Mouse (Mus musculus) embryo, embryonic 10 days (tissue): ENCODE measurements around the gene N4bp1.
A peak's percentile ranks its signal among the peaks of the same experiment; 100 is the strongest.

Source experiments
- DNase-seq: peaks from one replicate; pipeline ENCODE4 v3.0.0-alpha.2; 2015; ENCODE audit warnings: low spot score

Gene N4bp1

DNA sequence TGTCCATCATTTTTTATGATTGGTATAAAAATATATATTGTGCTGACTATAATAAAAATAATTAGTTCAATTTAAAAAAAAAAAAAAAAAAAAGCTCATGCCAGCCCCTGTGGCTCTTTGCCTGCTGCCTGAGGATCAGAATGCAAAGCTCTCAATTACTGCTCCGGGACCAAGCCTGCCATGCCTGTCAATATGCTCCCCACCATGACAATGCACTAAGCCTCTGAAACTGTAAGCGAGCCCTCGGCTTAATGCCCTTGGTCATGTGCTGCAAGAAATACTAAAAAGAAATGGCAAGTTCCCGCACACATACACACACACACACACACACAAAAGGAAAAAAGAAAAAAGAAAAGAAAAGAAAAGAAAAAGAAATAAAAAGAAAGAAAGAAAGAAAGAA, 60.3 kb downstream of the N4bp1 start:
- no peak for DNase-seq

GRCm38 (mm10) chr8:86820756-86821201, 64.3 kb downstream of the N4bp1 start:
- DNase-seq: peak; percentile 82

- DNase-seq: no peak
Measured at GRCm38 (mm10) chr8:86820186-86820755, 64.8 kb downstream of the N4bp1 start.

DNA sequence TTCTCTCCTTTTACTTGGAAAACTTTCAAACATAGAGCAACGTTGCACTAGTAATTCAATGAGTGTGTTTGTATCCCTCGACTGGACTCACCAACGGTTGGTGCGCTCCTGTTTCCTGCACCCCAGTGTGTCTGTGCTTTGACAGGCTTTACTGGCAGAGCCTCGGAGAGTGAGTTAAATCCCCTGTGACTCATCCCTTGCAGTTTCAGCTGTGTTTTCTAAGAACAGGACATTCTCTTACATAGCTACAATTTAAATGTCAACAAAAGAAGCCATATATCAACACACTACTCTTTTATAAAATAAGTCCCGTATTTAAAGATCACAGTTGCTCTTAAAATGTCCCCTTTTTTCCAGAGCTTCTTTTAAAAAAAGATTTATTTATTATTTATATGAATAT, 65.6 kb downstream of the N4bp1 start:
- no peak for DNase-seq

- no peak for DNase-seq
Measured at GRCm38 (mm10) chr8:86808990-86809960, 75.8 kb downstream of the N4bp1 start.

GRCm38 (mm10) chr8:86808239-86808638, 76.8 kb downstream of the N4bp1 start:
- DNase-seq: no peak

- no peak for DNase-seq
Measured at GRCm38 (mm10) chr8:86801988-86802387, 83.1 kb downstream of the N4bp1 start.

DNA sequence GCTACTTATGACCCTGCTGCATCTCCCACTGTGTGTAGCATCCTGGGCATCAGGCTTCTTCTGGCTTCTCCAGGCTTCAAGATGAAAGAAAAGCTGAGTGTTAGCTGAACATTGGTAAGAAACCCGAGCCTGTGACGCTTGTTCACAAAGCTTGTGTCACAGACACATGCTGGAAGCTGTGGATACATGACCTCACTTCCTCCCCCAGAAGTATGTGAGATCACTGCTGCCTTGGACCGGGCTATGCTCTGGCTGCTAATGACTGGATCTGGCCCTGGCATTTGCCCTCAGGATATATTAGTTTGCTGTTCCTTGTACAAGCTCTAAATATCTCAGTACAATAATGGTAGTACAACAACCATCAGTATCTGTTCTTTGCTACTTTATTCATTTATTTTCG, 84.1 kb downstream of the N4bp1 start:
- DNase-seq: peak; percentile 24

- DNase-seq: no peak
Measured at GRCm38 (mm10) chr8:86798141-86798540, 86.9 kb downstream of the N4bp1 start.

- DNase-seq: no peak
Measured at GRCm38 (mm10) chr8:86797705-86798104, 87.4 kb downstream of the N4bp1 start.

DNA sequence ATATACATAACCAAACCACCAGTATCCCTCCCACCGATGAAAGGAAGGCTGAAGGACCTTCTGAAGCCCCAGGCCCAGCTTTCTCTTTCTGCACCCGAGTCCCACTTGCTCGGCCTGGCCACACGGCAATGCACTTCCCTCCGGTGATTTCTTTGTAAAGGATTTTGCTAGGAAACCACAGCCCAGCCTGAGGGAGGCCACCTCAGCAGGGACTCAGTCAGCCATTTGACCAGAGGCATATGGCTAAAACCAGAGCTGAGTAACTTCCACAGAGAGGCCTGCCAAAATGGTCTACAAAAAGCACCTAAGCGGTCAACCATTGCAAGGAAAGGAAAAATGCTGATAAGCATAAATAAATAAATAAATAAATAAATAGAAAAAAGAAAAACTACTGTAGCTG, 90.3 kb downstream of the N4bp1 start:
- DNase-seq: no peak

GRCm38 (mm10) chr8:86791542-86791941, 93.5 kb downstream of the N4bp1 start:
- no peak for DNase-seq

DNA sequence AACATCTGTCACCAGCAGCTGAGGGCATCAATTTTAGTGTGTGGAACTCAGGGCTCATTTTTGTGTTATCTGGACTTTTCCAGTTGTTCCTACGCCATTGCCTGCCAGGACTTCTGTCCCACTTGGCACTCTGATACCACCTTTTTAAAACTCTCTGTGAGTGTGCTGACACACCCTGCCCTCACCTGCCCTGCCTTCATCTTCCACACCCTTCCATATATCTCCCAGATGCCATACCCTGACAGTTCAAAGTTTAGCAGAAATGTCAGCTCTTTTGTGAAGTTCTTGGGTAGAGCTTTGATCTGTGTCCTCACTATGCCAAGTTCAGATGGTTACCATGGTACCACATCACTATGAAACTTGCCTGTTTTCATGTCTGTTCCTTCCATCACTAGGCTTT, 95.5 kb downstream of the N4bp1 start:
- no peak for DNase-seq

DNA sequence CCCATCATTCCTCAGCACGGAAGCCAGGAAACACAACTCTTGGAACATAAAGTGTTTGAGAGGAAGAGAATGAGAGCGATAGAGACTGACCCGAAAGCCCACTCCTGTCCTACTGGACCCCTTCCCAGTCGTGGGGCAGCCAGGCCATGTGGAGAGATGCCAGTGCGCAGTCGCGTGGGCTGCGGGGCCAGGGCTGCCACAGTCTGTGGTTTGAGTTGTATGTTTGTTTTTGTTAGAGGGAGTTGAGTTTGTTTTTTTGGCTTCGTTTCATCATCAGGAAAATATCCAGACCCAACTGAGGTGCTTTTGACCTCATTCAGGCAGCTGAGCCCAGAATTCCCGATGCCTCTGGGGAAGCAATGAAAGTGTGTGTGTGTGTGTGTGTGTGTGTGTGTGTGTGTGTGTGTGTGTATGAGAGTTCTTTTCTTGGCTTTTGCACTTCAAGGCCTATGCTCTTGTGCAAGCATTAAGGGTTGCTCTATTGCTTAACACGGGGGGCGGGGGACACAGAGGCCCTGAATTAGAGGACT, 97.1 kb downstream of the N4bp1 start:
- DNase-seq: no peak

- peak; percentile 25 for DNase-seq
Measured at GRCm38 (mm10) chr8:86786498-86786897, 98.6 kb downstream of the N4bp1 start.

- DNase-seq: no peak
Measured at GRCm38 (mm10) chr8:86781094-86781493, 104.0 kb downstream of the N4bp1 start.

DNA sequence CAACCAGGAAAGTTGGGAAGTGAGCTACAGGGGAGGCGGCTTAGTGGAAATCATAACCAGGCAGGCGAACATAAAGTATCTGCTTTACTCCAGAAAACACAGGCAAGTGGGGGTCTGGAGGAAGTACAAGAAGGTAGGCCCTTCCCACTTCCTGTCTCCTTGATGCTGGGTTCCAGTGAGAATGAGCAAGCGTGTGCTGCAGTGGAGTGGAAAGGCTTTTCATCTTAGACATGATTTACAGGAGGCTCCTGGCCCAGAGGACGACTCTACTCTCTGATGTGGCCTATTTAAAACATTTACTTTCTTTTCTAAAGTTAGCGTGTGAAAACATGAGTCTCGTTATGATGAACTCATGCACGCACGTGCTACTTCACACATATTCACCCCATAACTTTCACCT, 105.9 kb downstream of the N4bp1 start:
- DNase-seq: no peak

GRCm38 (mm10) chr8:86769945-86770715, 114.9 kb downstream of the N4bp1 start:
- no peak for DNase-seq

- DNase-seq: no peak
Measured at GRCm38 (mm10) chr8:86768499-86768898, 116.6 kb downstream of the N4bp1 start.

- no peak for DNase-seq
Measured at GRCm38 (mm10) chr8:86766548-86767211, 118.4 kb downstream of the N4bp1 start.

GRCm38 (mm10) chr8:86765669-86766068, 119.4 kb downstream of the N4bp1 start:
- no peak for DNase-seq

DNA sequence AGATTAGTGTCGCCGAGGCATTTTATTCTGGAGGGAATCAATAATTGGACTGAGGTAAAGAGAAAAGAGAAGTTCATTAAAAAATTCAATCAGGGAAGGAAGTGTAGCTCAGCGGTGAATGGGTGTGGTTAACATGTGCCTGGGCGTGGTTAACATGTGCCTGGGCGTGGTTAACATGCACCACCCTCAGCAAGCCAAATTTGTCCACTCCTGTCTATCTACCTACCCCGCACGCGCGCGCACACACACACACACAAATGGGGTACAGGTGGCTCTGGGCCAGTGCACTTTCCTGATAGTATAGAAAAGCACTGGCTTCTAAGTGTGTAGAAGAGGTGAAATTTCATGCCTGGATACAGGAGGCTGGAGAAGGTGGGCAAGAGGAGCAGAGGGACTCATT, 119.9 kb downstream of the N4bp1 start:
- no peak for DNase-seq
